Mouse (Mus musculus) liver, embryonic 16.5 days (tissue): ENCODE data around the gene Tmem117. TPM values are rescaled to one million over a fixed set of nuclear protein-coding genes. Genes with fewer than 3 reads are reported as not detected.

Source experiments
- ATAC-seq: fragments of 200-750 bp; cut with Nextera tagmentation; 2 replicates; pipeline ENCODE4 v1.8.0; 2017; ENCODE audit warnings: low read depth, mild to moderate bottlenecking, moderate number of reproducible peaks, moderate library complexity
- H3K27ac ChIP-seq: fragments of 300-500 bp; sonication (generic); 2 replicates; pipeline ENCODE4 v1.5.1; 2014; ENCODE audit warnings: mild to moderate bottlenecking, low read length
- H3K27me3 ChIP-seq: fragments of 300-500 bp; sonication (generic); 2 replicates; pipeline ENCODE4 v1.6.1; 2014; ENCODE audit warnings: low read depth, low read length, mixed read lengths; ENCODE audit not compliant: control insufficient read depth, insufficient read depth
- H3K36me3 ChIP-seq: fragments of 300-500 bp; sonication (generic); 2 replicates; pipeline ENCODE4 v1.6.1; 2014; ENCODE audit warnings: mild to moderate bottlenecking; ENCODE audit not compliant: control insufficient read depth, insufficient read depth
- H3K4me1 ChIP-seq: fragments of 300-500 bp; sonication (generic); 2 replicates; pipeline ENCODE4 v1.6.1; 2014; ENCODE audit warnings: low read depth, low read length, mixed read lengths; ENCODE audit not compliant: control insufficient read depth
- H3K4me2 ChIP-seq: fragments of 300-500 bp; sonication (generic); 2 replicates; pipeline ENCODE4 v1.6.1; 2014; ENCODE audit warnings: low read depth, low read length, mixed read lengths
- H3K4me3 ChIP-seq: fragments of 300-500 bp; sonication (generic); 2 replicates; pipeline ENCODE4 v1.5.1; 2014; ENCODE audit warnings: low read depth, mild to moderate bottlenecking, low read length
- H3K9ac ChIP-seq: fragments of 300-500 bp; sonication (generic); 2 replicates; pipeline ENCODE4 v1.6.1; 2014; ENCODE audit warnings: low read depth, low read length
- H3K9me3 ChIP-seq: fragments of 300-500 bp; sonication (generic); replicated peaks from 2 replicates; pipeline ENCODE4 v1.6.1; 2016; ENCODE audit warnings: low read length; ENCODE audit not compliant: control insufficient read depth
- WGBS: fragments of 180-500 bp; shearing (Covaris S2); extraction: QIAGEN DNeasy Blood & Tissue Kit; methylation state at CpG from one replicate; pipeline ENCODE4 v1.1.7; 2014; ENCODE audit not compliant: insufficient replicate concordance; 5-methylcytosine and 5-hydroxymethylcytosine counted together
- polyA plus RNA-seq: library from polyadenylated mRNA; unstranded; fragments of >200 nt; fragmentation: Nextera tagmentation; extraction: Ambion mirVana; gene quantifications from 2 replicates; pipeline ENCODE4 v1.2.1, GENCODE M21; 2015

The Tmem117 gene
- polyA plus RNA-seq, 1 experiment from 2014 or later = 0.19 TPM

GRCm38 (mm10) chr15:94652843-94653206 lies 23.8 kb downstream of the Tmem117 start:
- Histone ChIP-seq H3K4me3 (no peak overlapping the region), H3K4me1 (no peaks in the 10 kb centered on the region), H3K4me2 (no peak overlapping the region), H3K27me3 (no peaks in the 10 kb centered on the region), H3K27ac (no peak overlapping the region), H3K36me3 (no peaks in the 10 kb centered on the region), H3K9ac (no peak overlapping the region), H3K9me3 (no peaks in the 10 kb centered on the region)
- WGBS = 55% methylated on average over 3 of the region's 3 CpGs
- ATAC-seq = no peak

GRCm38 (mm10) chr15:94655811-94656323 lies 26.8 kb downstream of the Tmem117 start:
- Histone ChIP-seq H3K4me2 (no peak overlapping the region), H3K4me3 (no peak overlapping the region), H3K27me3 (no peaks in the 10 kb centered on the region), H3K4me1 (no peaks in the 10 kb centered on the region), H3K9ac (no peak overlapping the region), H3K9me3 (no peaks in the 10 kb centered on the region), H3K27ac (no peak overlapping the region), H3K36me3 (no peaks in the 10 kb centered on the region)
- WGBS = 69% methylated on average over 13 of the region's 13 CpGs
- no peak for ATAC-seq

- Histone ChIP-seq H3K4me1 (no peaks in the 10 kb centered on the region), H3K4me3 (no peak overlapping the region), H3K4me2 (no peak overlapping the region), H3K27ac (no peak overlapping the region), H3K27me3 (no peaks in the 10 kb centered on the region), H3K9me3 (no peaks in the 10 kb centered on the region), H3K9ac (no peak overlapping the region), H3K36me3 (no peaks in the 10 kb centered on the region)
- WGBS = 61% methylated on average over 6 of the region's 6 CpGs
- ATAC-seq = no peak
These were observed 28.9 kb downstream of the Tmem117 start for GRCm38 (mm10) chr15:94657882-94658281.

- no peaks in the 10 kb centered on the region for H3K36me3 ChIP-seq
- H3K4me3 ChIP-seq = no peak overlapping the region
- H3K27me3 ChIP-seq = no peaks in the 10 kb centered on the region
- H3K27ac ChIP-seq = no peak overlapping the region
- no peak overlapping the region for H3K4me2 ChIP-seq
- ATAC-seq = no peak
- H3K4me1 ChIP-seq = no peaks in the 10 kb centered on the region
- H3K9me3 ChIP-seq = no peaks in the 10 kb centered on the region
- H3K9ac ChIP-seq = no peak overlapping the region
- 65% methylated on average over 13 of the region's 13 CpGs for WGBS
These were observed 29.5 kb downstream of the Tmem117 start for GRCm38 (mm10) chr15:94658392-94659111.

- 54% methylated on average over 6 of the region's 6 CpGs for WGBS
- Histone ChIP-seq H3K4me2 (no peak overlapping the region), H3K27me3 (no peaks in the 10 kb centered on the region), H3K9me3 (no peaks in the 10 kb centered on the region), H3K4me3 (no peak overlapping the region), H3K27ac (no peak overlapping the region), H3K4me1 (no peaks in the 10 kb centered on the region), H3K9ac (no peak overlapping the region), H3K36me3 (no peaks in the 10 kb centered on the region)
- ATAC-seq = no peak
These were observed 30.0 kb downstream of the Tmem117 start for GRCm38 (mm10) chr15:94659112-94659437.

- Histone ChIP-seq H3K27ac (no peak overlapping the region), H3K27me3 (no peaks in the 10 kb centered on the region), H3K9me3 (no peaks in the 10 kb centered on the region), H3K36me3 (no peaks in the 10 kb centered on the region), H3K4me2 (no peak overlapping the region), H3K4me1 (no peaks in the 10 kb centered on the region), H3K4me3 (no peak overlapping the region), H3K9ac (no peak overlapping the region)
- ATAC-seq = no peak
- WGBS = 55% methylated on average over 7 of the region's 7 CpGs
These were observed 31.9 kb downstream of the Tmem117 start for GRCm38 (mm10) chr15:94660913-94661312.

- no peaks in the 10 kb centered on the region for H3K9me3 ChIP-seq
- no peak overlapping the region for H3K27ac ChIP-seq
- no peaks in the 10 kb centered on the region for H3K4me1 ChIP-seq
- H3K4me2 ChIP-seq = no peak overlapping the region
- no peak overlapping the region for H3K9ac ChIP-seq
- ATAC-seq = no peak
- H3K27me3 ChIP-seq = no peaks in the 10 kb centered on the region
- WGBS = 22% methylated on average over 9 of the region's 9 CpGs
- no peaks in the 10 kb centered on the region for H3K36me3 ChIP-seq
- no peak overlapping the region for H3K4me3 ChIP-seq
These were observed 32.4 kb downstream of the Tmem117 start for GRCm38 (mm10) chr15:94661398-94661797.

- ATAC-seq = no peak
- no peak overlapping the region for H3K4me2 ChIP-seq
These were observed 35.6 kb downstream of the Tmem117 start for GRCm38 (mm10) chr15:94664612-94665011.

GRCm38 (mm10) chr15:94681135-94681534 lies 52.1 kb downstream of the Tmem117 start:
- Histone ChIP-seq H3K9ac (no peak overlapping the region), H3K4me1 (no peaks in the 10 kb centered on the region), H3K27ac (no peak overlapping the region), H3K36me3 (no peaks in the 10 kb centered on the region), H3K9me3 (no peaks in the 10 kb centered on the region), H3K27me3 (no peaks in the 10 kb centered on the region), H3K4me3 (no peak overlapping the region), H3K4me2 (no peak overlapping the region)
- no peak for ATAC-seq
- 29% methylated on average over 3 of the region's 3 CpGs for WGBS

More at GRCm38 (mm10) chr15:94664612-94665011, 35.6 kb downstream of the Tmem117 start:
- Histone ChIP-seq H3K36me3 (no peaks in the 10 kb centered on the region), H3K9ac (no peak overlapping the region), H3K4me1 (no peaks in the 10 kb centered on the region), H3K9me3 (no peaks in the 10 kb centered on the region), H3K4me3 (no peak overlapping the region), H3K27ac (no peak overlapping the region), H3K27me3 (no peaks in the 10 kb centered on the region)
- 35% methylated on average over 6 of the region's 6 CpGs for WGBS
